Mouse (Mus musculus): ENCODE results near the gene Vrk3.

Gene Vrk3

DNA sequence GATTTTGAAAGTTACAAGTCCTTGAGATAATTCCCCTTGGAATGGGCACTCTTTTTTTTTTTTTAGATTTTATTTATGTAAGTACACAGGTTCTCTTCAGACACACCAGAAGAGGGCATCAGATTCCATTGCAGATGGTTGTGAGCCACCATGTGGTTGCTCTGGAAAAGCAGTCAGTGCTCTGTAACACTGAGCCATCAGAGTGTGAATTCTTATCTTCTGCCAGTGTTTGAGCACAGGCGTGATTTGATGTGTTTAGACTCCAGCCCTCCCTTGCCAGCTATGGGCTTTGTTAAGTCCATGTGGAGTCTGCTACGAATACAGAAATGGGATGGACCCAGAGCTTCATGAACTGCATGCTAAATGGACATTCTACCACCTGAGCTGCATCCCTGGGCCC lies 70.0 kb downstream of the Vrk3 start:
- DNase-seq (ENCODE audit: low read depth in 2 of 2, low spot score in 2 of 2), result no peak

DNA sequence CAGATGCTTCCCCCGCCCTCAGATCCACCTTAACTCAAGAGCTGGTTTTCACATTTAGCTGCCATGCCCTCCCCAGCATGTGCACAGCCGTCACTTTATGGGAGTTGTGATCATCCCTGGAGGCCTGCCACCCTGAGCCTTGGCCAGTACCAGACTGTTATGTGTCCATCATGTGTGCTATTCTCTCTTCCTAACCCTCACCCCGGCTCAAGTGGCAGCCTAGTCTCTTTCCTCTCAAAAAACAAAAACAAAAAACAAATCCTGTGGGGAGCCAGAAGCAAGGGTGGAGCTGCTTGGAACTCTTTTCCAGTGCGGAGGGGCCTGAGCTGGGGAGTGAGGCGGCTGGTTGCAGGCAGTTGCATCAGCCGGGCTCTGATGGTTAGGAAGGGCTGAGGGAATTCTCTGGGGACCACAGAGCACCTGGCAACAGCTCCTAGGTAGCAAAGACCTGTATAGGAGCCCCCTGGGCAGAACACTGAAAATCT lies 70.6 kb downstream of the Vrk3 start:
- no peak for DNase-seq (ENCODE audit: low read depth in 2 of 2, low spot score in 2 of 2)

GRCm38 (mm10) chr7:44819391-44819790 lies 71.2 kb downstream of the Vrk3 start:
- DNase-seq (ENCODE audit: low read depth in 2 of 2, low spot score in 2 of 2), result no peak

DNA sequence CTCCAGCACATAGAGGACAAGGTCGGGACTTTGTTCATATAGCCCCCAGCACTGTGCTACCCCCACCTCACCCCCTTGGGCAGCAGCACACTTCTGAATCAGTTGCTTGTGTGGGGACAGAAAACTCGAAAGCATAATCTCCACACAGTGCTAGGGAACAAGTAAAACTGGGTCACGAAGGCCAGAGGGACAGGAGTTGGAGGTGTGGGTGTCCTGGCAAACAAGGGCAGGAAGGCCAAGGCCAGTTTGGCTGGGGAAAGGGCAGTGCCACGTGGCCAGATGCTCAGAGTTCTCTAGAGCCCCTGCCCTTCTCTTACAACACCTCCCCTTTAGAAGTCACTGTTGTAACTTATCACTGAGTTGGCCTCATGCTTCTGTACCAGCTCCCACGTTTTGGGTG lies 71.7 kb downstream of the Vrk3 start:
- DNase-seq (ENCODE audit: low read depth in 2 of 2, low spot score in 2 of 2), result no peak

GRCm38 (mm10) chr7:44820525-44820924 lies 72.3 kb downstream of the Vrk3 start:
- no peak for DNase-seq (ENCODE audit: low read depth in 2 of 2, low spot score in 2 of 2)

DNA sequence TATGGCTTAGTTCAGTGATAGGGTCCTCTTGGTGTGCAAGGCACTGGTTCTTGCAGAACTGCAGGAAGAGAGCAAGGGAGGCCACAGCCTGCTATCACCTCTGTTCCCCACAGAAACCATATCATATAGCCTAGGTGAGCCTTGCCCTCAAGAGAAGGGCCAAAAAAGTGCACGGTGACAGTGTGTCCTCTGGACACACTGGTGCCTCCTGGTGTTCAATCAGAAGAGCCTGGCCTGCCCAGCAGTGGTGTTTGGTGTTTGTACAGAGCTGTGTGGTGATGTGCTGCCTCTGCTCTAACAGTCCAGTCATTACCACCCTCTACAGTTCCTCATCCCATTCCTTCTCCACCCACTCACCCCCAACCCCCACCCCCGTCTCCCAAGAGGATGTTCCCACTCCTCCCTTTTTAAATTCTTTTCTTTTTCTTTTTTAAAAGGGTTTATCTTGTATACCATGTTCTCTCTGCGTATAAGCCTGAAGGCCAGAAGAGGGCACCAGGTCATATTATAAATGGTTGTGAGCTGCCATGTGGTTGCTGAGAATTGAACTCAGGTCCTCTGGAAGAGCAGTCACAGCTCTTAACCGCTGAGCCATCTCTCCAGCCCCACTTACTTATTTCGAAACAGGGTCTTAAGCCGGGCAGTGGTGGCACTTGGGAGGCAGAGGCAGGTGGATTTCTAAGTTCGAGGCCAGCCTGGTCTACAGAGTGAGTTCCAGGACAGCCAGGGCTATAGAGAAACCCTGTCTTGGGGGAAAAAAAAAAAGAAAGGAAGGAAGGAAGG lies 73.6 kb downstream of the Vrk3 start:
- DNase-seq (ENCODE audit: low read depth in 2 of 2, low spot score in 2 of 2), result no peak

DNA sequence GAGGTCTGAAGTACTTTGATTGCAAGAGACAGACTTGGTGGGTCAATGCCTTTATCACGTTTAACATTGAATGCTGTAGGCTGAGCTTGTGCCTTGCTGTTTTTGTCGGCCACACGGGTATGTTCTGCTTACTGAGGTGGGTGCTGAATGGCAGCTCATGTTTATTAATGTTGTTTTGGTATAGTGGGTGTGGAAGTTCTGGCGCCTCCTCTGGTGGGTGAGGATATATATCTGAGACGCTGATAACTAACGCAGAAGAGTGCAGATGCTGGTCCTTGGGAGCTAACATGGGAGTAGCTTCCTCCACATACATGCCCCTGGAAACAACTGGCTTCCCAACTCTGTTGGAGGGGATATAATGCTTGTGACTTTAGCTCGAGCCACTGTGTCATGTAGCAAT lies 75.2 kb downstream of the Vrk3 start:
- no peak for DNase-seq (ENCODE audit: low read depth in 2 of 2, low spot score in 2 of 2)

- DNase-seq (ENCODE audit: low read depth in 2 of 2, low spot score in 2 of 2), result peak; percentile 76 to 85
These were observed 76.7 kb downstream of the Vrk3 start for GRCm38 (mm10) chr7:44824872-44825271.

- DNase-seq (ENCODE audit: low read depth in 2 of 2, low spot score in 2 of 2), result no peak
These were observed 78.6 kb downstream of the Vrk3 start for GRCm38 (mm10) chr7:44826771-44827170.
